Mouse (Mus musculus) forebrain, embryonic 11.5 days (tissue): ENCODE results near the gene Fkbp9. TPM values are rescaled to one million over a fixed set of nuclear protein-coding genes. Genes with fewer than 3 reads are reported as not detected.
A peak's percentile ranks its signal among the peaks of the same experiment; 100 is the strongest.

ENCODE experiments used
- ATAC-seq: fragments of 200-750 bp; cut with Nextera tagmentation; replicated peaks from 2 replicates; pipeline ENCODE4 v1.8.0; 2017; ENCODE audit warnings: moderate TSS enrichment; ENCODE audit not compliant: low FRiP score
- DNase-seq: peaks from one replicate; pipeline ENCODE4 v3.0.0-alpha.2; 2017; ENCODE audit warnings: low spot score
- H3K27ac ChIP-seq: fragments of 300-500 bp; sonication (generic); 2 replicates; pipeline ENCODE4 v1.5.1; 2014; ENCODE audit warnings: low read depth, low read length
- H3K27me3 ChIP-seq: fragments of 300-500 bp; sonication (generic); 2 replicates; pipeline ENCODE4 v1.6.1; 2014; ENCODE audit warnings: mild to moderate bottlenecking, low read length, mixed read lengths; ENCODE audit not compliant: control insufficient read depth, insufficient read depth
- H3K36me3 ChIP-seq: fragments of 300-500 bp; sonication (generic); 2 replicates; pipeline ENCODE4 v1.6.1; 2014; ENCODE audit warnings: mild to moderate bottlenecking, low read length, moderate library complexity, mixed read lengths; ENCODE audit not compliant: control insufficient read depth, insufficient read depth
- H3K4me1 ChIP-seq: fragments of 300-500 bp; sonication (generic); replicated peaks from 2 replicates; pipeline ENCODE4 v1.6.1; 2014; ENCODE audit warnings: low read length, mixed read lengths; ENCODE audit not compliant: control insufficient read depth, insufficient read depth
- H3K4me2 ChIP-seq: fragments of 300-500 bp; sonication (generic); 2 replicates; pipeline ENCODE4 v1.6.1; 2014; ENCODE audit warnings: low read depth, mild to moderate bottlenecking, low read length, moderate library complexity, mixed read lengths; ENCODE audit not compliant: severe bottlenecking
- H3K4me3 ChIP-seq: fragments of 300-500 bp; sonication (generic); 2 replicates; pipeline ENCODE4 v1.5.1; 2014; ENCODE audit warnings: low read depth, low read length
- H3K9ac ChIP-seq: fragments of 300-500 bp; sonication (generic); 2 replicates; pipeline ENCODE4 v1.6.1; 2014; ENCODE audit warnings: low read length
- H3K9me3 ChIP-seq: fragments of 300-500 bp; sonication (generic); 2 replicates; pipeline ENCODE4 v1.6.1; 2016; ENCODE audit warnings: low read length, mixed read lengths; ENCODE audit not compliant: control insufficient read depth
- WGBS: fragments of 180-500 bp; shearing (Covaris S2); extraction: QIAGEN DNeasy Blood & Tissue Kit; methylation state at CpG from one replicate; pipeline ENCODE4 v1.1.7; 2014; 5-methylcytosine and 5-hydroxymethylcytosine counted together
- polyA plus RNA-seq: library from polyadenylated mRNA; unstranded; fragments of >200 nt; fragmentation: Nextera tagmentation; extraction: Ambion mirVana; gene quantifications from 2 replicates; pipeline ENCODE4 v1.2.1, GENCODE M21; 2014

The Fkbp9 gene
- polyA plus RNA-seq, result 56.7 and 64.6 TPM in 2 replicates

GRCm38 (mm10) chr6:56831697-56832406 lies at the start of gene Fkbp9:
Fkbp9 (plus strand) TSS chr6:56832059.
- Histone ChIP-seq H3K9me3 (no peaks in the 10 kb centered on the region), H3K4me3 (peak within 1 kb of the TSS; percentile 56), H3K9ac (peak within 1 kb of the TSS; percentile 76), H3K27ac (no peak within 1 kb of the TSS), H3K27me3 (no peaks in the 10 kb centered on the region), H3K36me3 (no peaks in the 10 kb centered on the region), H3K4me1 (no peaks in the 10 kb centered on the region), H3K4me2 (peak within 1 kb of the TSS; percentile 73)
- ATAC-seq (peak; percentile 96), DNase-seq (peak; percentile 90)
- WGBS, result 1% methylated on average over 44 of the region's 58 CpGs

- no peak for ATAC-seq
- WGBS, result 91% methylated on average over 4 of the region's 4 CpGs
- no peak for DNase-seq
Observed at GRCm38 (mm10) chr6:56783561-56784272, 48.1 kb upstream of the Fkbp9 start.

GRCm38 (mm10) chr6:56785068-56785467 lies 46.8 kb upstream of the Fkbp9 start:
- WGBS, result 95% methylated on average over 5 of the region's 5 CpGs
- DNase-seq (no peak), ATAC-seq (no peak)
- H3K36me3 ChIP-seq, result peaks cover 5% of the 10 kb centered on the region; the same call in 1 of the 2 replicates
- no peak overlapping the region for H3K4me3 ChIP-seq
- H3K27me3 ChIP-seq, result no peaks in the 10 kb centered on the region
- no peak overlapping the region for H3K27ac ChIP-seq
- H3K9ac ChIP-seq, result no peak overlapping the region
- H3K4me1 ChIP-seq, result no peaks in the 10 kb centered on the region
- H3K4me2 ChIP-seq, result no peak overlapping the region
- no peaks in the 10 kb centered on the region for H3K9me3 ChIP-seq

More at GRCm38 (mm10) chr6:56783561-56784272, 48.1 kb upstream of the Fkbp9 start:
- Histone ChIP-seq H3K4me1 (no peaks in the 10 kb centered on the region), H3K9ac (no peak overlapping the region), H3K4me2 (no peak overlapping the region), H3K9me3 (no peaks in the 10 kb centered on the region), H3K27ac (no peak overlapping the region), H3K36me3 (peaks cover 11% of the 10 kb centered on the region), H3K4me3 (no peak overlapping the region), H3K27me3 (no peaks in the 10 kb centered on the region)

- Histone ChIP-seq H3K4me2 (no peak overlapping the region), H3K4me1 (no peaks in the 10 kb centered on the region), H3K9ac (no peak overlapping the region), H3K27me3 (no peaks in the 10 kb centered on the region), H3K9me3 (no peaks in the 10 kb centered on the region; the same call in 1 of the 2 replicates), H3K27ac (no peak overlapping the region), H3K36me3 (peaks cover 3% of the 10 kb centered on the region; the same call in 1 of the 2 replicates), H3K4me3 (no peak overlapping the region)
- DNase-seq, result no peak
- ATAC-seq, result no peak
- 96% methylated on average over 2 of the region's 2 CpGs for WGBS
Observed at GRCm38 (mm10) chr6:56787668-56788067, 44.2 kb upstream of the Fkbp9 start.

DNA sequence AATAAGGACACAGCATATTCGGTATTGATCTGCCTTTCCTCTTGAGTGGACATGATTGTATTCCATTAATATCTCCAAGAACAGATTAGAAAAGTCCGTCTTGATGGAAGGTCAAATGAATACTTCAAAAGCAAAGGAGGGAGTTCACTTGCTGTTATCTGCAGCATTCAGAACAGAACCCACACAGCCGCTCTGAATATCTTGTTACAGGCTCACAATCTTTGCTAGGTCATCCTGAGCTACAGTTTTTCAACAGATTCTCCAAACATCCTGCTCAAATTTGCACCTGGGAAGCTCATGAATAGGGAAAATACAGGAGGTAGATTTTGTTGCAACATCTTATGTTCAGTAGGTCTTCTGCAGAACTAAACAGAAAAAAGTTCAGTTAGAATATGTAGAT lies 42.5 kb upstream of the Fkbp9 start:
- H3K36me3 ChIP-seq, result peaks cover 3% of the 10 kb centered on the region; the same call in 1 of the 2 replicates
- H3K27me3 ChIP-seq, result no peaks in the 10 kb centered on the region
- no peak overlapping the region for H3K9ac ChIP-seq
- no peak overlapping the region for H3K4me3 ChIP-seq
- H3K4me1 ChIP-seq, result no peaks in the 10 kb centered on the region
- H3K27ac ChIP-seq, result no peak overlapping the region
- H3K4me2 ChIP-seq, result no peak overlapping the region
- no peaks in the 10 kb centered on the region; the same call in 1 of the 2 replicates for H3K9me3 ChIP-seq
- DNase-seq (no peak), ATAC-seq (no peak)
- 83% methylated on average over 3 of the region's 3 CpGs for WGBS

- Histone ChIP-seq H3K9ac (no peak overlapping the region), H3K27me3 (no peaks in the 10 kb centered on the region), H3K4me2 (no peak overlapping the region; the same call in 1 of the 2 replicates), H3K9me3 (no peaks in the 10 kb centered on the region; the same call in 1 of the 2 replicates), H3K4me1 (peaks cover 7% of the 10 kb centered on the region; the same call in 1 of the 2 replicates), H3K4me3 (no peak overlapping the region), H3K27ac (no peak overlapping the region), H3K36me3 (no peaks in the 10 kb centered on the region)
- no peak for DNase-seq
- WGBS, result 93% methylated on average over 5 of the region's 5 CpGs
- ATAC-seq, result no peak
Observed at GRCm38 (mm10) chr6:56794834-56795233, 37.0 kb upstream of the Fkbp9 start.

DNA sequence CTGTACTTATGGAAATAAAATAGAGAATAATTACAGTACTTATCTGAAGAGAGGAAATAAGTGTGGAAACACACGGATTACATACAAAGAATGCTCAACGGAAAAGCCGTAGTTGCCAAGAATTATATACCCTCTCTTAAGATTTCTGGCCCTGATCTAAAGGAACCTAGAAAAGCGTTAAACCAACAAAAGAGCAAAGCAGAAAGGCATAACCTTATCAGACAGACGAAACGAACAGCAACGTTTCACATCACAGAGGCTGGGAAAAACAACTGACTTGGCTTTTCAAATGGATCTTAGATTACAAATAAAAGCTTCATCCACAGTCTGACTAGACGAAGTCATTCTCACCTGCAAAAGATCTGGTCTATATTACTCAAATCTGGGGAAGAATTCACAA lies 35.6 kb upstream of the Fkbp9 start:
- Histone ChIP-seq H3K27me3 (no peaks in the 10 kb centered on the region), H3K9ac (peak overlapping the region; percentile 87), H3K36me3 (no peaks in the 10 kb centered on the region), H3K4me3 (peak overlapping the region; percentile 73), H3K9me3 (no peaks in the 10 kb centered on the region; the same call in 1 of the 2 replicates), H3K27ac (peak overlapping the region; percentile 98; the same call in 1 of the 2 replicates), H3K4me2 (peak overlapping the region; percentile 78), H3K4me1 (peaks cover 7% of the 10 kb centered on the region; the same call in 1 of the 2 replicates)
- WGBS, result 14% methylated on average over 8 of the region's 8 CpGs
- ATAC-seq (no peak), DNase-seq (no peak)

- H3K9ac ChIP-seq, result peak overlapping the region; percentile 87
- H3K9me3 ChIP-seq, result no peaks in the 10 kb centered on the region; the same call in 1 of the 2 replicates
- peak overlapping the region; percentile 73 for H3K4me3 ChIP-seq
- WGBS, result under 1% methylated on average over 16 of the region's 16 CpGs
- H3K4me1 ChIP-seq, result peaks cover 7% of the 10 kb centered on the region; the same call in 1 of the 2 replicates
- peak; percentile 67 for DNase-seq
- H3K36me3 ChIP-seq, result no peaks in the 10 kb centered on the region
- H3K27ac ChIP-seq, result peak overlapping the region; percentile 98
- ATAC-seq, result peak; percentile 25
- H3K4me2 ChIP-seq, result peak overlapping the region; percentile 78
- H3K27me3 ChIP-seq, result no peaks in the 10 kb centered on the region
Observed at GRCm38 (mm10) chr6:56796668-56797141, 35.2 kb upstream of the Fkbp9 start.
